Mouse (Mus musculus) right cerebral cortex, adult 2 months (tissue): ENCODE measurements at regions not wholly inside any gene's neighbourhood (a gene's known extent, or its start where the extent isn't known, plus 50 kb on each side); places are given as distances from the start of the nearest gene placed in this dataset.

Experiments used
- DNase-seq, 2 experiments: peaks; one replicate each; pipeline ENCODE4 v3.0.0; 2021 to 2022; ENCODE audit warnings: low spot score in 2 of 2

- no peak for DNase-seq
Observed at GRCm38 (mm10) chr6:96053476-96053875, 59.5 kb upstream of the Fam19a1 start.

- no peak for DNase-seq
Observed at GRCm38 (mm10) chr6:96057011-96057410, 55.9 kb upstream of the Fam19a1 start.

DNA sequence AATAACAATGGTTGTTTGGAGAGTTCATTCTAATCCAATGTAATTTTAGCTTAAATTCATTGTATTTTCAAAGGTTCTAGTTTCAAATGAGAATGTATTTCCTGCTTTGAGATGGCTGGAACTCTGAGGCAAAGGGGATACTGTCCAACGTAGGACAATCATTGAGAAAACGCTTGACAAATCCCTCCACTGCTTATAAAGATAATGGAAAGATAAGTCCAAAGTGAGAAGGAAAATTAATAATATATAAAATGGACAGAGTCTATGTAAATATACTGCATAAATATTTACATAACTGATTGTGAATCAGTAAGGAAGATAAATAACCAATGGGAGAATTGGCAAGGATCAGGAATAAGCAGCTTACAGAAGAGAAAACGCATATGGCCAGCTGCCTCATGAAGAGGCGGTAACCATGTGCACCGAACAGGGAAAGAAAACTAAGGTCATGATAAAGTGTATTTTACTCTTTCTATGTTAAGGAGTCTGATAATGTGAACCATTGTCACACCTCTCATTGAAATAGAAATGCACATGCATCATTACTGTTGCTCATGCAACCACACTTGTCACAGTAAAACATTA lies 55.3 kb upstream of the Fam19a1 start:
- no peak for DNase-seq

DNA sequence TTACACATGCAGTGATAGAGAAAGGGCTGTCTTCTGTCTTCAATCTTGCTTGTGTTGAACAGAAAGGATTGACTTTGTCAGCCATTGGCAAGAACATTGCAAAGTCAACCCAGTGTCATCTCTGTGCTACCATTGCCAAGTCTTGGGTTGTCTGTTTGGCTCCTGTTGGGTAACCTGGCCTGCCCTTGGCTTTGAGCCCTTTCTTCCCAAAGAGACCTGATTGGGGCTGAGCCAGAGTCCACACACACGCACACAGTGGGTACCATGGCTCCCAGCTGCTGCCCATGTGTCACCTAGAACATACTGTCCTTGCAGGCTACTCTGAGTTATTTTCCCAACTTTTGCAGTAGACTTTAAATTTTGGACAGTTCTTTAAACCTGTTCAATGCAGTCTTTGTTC lies 51.0 kb upstream of the Fam19a1 start:
- DNase-seq = no peak
